7 mouse cellular contexts compared by ENCODE assay signal in genomic region chr5:134063362-134064064, GRCm38 (mm10). TPM values are rescaled to one million over a fixed set of nuclear protein-coding genes. Genes with fewer than 3 reads are reported as not detected.
DNase-seq lines count a peak whose midpoint lies in the region; ATAC-seq and TF ChIP-seq lines count a peak whose summit lies in the region.

No protein-coding gene starts in this region.

- H3K4me2 ChIP-seq in intestine, embryonic 15.5 days (replicated peaks), result no peak overlapping the region
- H3K4me2 ChIP-seq in midbrain, embryonic 12.5 days (replicated peaks), result no peak overlapping the region

- intact Hi-C loops in gastrocnemius, adult 2 months (cut with DNase I), result loop anchor here (5.0 kb wide), 1 partner anchor 246 kb away; no protein-coding TSS in a partner anchor
- intact Hi-C loops in left cerebral cortex, postnatal 10 days (cut with DNase I), result loop anchor here (10.0 kb wide), 3 partner anchors 169 to 1949 kb away; no protein-coding TSS in a partner anchor

- no peaks in the 10 kb centered on the region for H3K36me3 ChIP-seq in intestine, embryonic 15.5 days
- no peaks in the 10 kb centered on the region for H3K36me3 ChIP-seq in midbrain, embryonic 12.5 days

- H3K27ac ChIP-seq in gastrocnemius, adult 2 months, result no peak overlapping the region
- no peak overlapping the region for H3K27ac ChIP-seq in intestine, embryonic 15.5 days
- H3K27ac ChIP-seq in midbrain, embryonic 12.5 days (replicated peaks), result no peak overlapping the region

- ATAC-seq in intestine, embryonic 15.5 days, result peak; percentile 82
- peak; percentile 34; the same call in 1 of the 2 replicates for ATAC-seq in midbrain, embryonic 12.5 days (ENCODE audit: low FRiP score, low read depth)

- DNase-seq in adrenal gland, adult 8-10 months, result peak; percentile 38
- peak; percentile 94 for DNase-seq in cerebellum, postnatal 4 days (ENCODE audit: low spot score in 2 of 2)
- DNase-seq in gastrocnemius, adult 2 months, result peak; percentile 91
- peak; percentile 84 to 87 for DNase-seq in left cerebral cortex, postnatal 10 days (ENCODE audit: extremely low spot score in 1 of 2, low spot score in 2 of 2)
- DNase-seq in spleen, postnatal 4 days (ENCODE audit: low spot score in 2 of 2), result peak; percentile 39 to 83

- H3K9me3 ChIP-seq in intestine, embryonic 15.5 days, result no peaks in the 10 kb centered on the region
- H3K9me3 ChIP-seq in midbrain, embryonic 12.5 days, result no peaks in the 10 kb centered on the region

- H3K9ac ChIP-seq in intestine, embryonic 15.5 days, result no peak overlapping the region
- H3K9ac ChIP-seq in midbrain, embryonic 12.5 days (replicated peaks), result no peak overlapping the region

- 43% methylated on average over 15 of the region's 15 CpGs for WGBS in intestine, embryonic 15.5 days
- 55% methylated on average over 15 of the region's 15 CpGs for WGBS in midbrain, embryonic 12.5 days

- H3K4me3 ChIP-seq in gastrocnemius, adult 2 months, result no peak overlapping the region
- no peak overlapping the region for H3K4me3 ChIP-seq in intestine, embryonic 15.5 days (replicated peaks)
- no peak overlapping the region for H3K4me3 ChIP-seq in midbrain, embryonic 12.5 days

- TF ChIP-seq CTCF in gastrocnemius, adult 2 months (IDR thresholded peaks at IDR 0.05), result peak; percentile 84

- no peaks in the 10 kb centered on the region for H3K27me3 ChIP-seq in intestine, embryonic 15.5 days (replicated peaks)
- peaks cover 20% of the 10 kb centered on the region for H3K27me3 ChIP-seq in midbrain, embryonic 12.5 days

- 0 out of 2 replicates have a peak, but pooled peaks cover 2% of the 10 kb centered on the region for H3K4me1 ChIP-seq in intestine, embryonic 15.5 days (replicated peaks)
- H3K4me1 ChIP-seq in midbrain, embryonic 12.5 days, result no peaks in the 10 kb centered on the region

RNA-seq across cellular contexts. Expression of gene Castor2, which starts 36.0 kb away (rescaled TPM):
- 10 to 100 TPM; 18.4 to 37.2 (median 23.6) TPM for total RNA-seq in adrenal gland, adult 8-10 months (2022)
- 10 to 100 TPM; 34.8 to 47.1 TPM for total RNA-seq in gastrocnemius, adult 2 months (2021)
- 5.1 and 7.7 TPM in 2 replicates for polyA plus RNA-seq in intestine, embryonic 15.5 days (2015; fragmentation: Nextera tagmentation; extraction: Ambion mirVana)
- 10 to 100 TPM; 54.9 to 57.6 TPM for total RNA-seq in left cerebral cortex, postnatal 10 days (2021)
- polyA plus RNA-seq in midbrain, embryonic 12.5 days (2016; fragmentation: Nextera tagmentation; extraction: Ambion mirVana), result 20.6 and 20.9 TPM in 2 replicates

Comparison
In these comparisons a context has a peak if more than half of its experiments do, and no peak if none do; other contexts are left out.
1. DNase-seq: peak in every context shown above with its lines; median percentile 94 in cerebellum, postnatal 4 days; 91 in gastrocnemius, adult 2 months; 86 in left cerebral cortex, postnatal 10 days; 61 in spleen, postnatal 4 days; 38 in adrenal gland, adult 8-10 months.